Mouse (Mus musculus) kidney, postnatal 14 days (tissue): Measurements from ENCODE around the gene Med18.
"Not testable (repeated sequence)": the region's sequence is repeated elsewhere in the genome, so short reads cannot be mapped to it uniquely, and the experiment has no call there.

Experiments used
- DNase-seq: peaks from one replicate; pipeline ENCODE4 v3.0.0; 2022; ENCODE audit warnings: mixed read lengths

Gene Med18

DNA sequence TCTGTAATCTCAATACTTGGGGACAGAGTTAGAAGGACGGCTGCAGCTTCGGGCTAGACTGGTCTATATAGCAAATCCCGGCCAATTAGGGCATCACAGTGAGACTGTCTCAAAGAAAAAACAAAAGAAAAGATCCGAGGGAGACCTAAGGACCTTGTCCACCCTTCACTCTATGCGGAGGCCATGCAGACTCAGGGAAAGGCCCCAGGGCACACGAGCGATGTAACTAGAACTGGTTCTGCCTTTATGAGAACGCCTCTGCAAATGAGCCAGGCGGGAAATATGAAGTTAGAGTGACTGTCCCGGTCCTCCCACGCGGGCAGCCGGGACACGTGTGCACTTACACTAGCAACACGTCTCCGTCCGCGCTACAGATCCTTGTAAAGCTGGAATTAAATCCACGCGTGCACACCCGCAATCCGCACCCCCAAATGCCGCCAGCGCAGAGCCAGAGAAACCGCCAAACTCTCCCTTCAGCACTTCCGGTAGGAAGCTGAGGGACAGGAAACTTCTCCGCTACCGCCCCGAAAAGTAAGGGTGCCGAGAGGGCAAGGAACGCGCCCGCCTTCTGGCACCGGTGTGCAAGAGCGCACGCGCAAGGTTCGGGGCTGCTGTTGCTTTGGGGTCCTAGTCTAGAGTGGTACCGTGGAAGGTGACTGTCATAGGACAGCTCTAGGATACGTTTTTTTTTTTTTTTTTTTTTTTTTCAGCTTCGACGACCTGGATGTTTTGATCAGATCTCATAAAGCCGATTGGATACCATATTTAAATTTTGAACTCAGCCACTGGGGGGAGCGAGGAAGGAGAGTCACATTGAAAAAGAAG, at the start of gene Med18:
Gene Med18 (minus strand): TSS at position 492 of the 825 bp plus-strand sequence.
- peak; percentile 95 for DNase-seq

DNA sequence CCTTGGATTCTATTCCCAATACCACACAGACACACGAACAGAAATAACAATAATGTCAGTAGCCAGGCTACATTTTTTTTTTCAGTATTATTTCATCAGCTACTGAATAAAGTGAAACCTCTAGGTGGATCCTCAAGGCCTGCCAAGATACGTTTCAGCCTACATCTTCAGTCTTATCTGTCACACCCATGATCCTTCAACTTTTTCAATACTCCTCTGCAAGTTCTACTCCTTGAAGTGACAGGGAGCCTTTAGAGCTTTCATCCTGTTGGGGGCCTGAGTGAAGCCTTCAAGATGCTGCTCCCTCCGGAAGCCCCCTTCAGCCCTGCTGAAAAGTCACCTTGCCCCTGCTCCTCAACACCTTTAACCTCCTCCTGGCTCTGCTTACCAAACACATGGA, 48.4 kb upstream of the Med18 start:
- DNase-seq, result no peak

DNA sequence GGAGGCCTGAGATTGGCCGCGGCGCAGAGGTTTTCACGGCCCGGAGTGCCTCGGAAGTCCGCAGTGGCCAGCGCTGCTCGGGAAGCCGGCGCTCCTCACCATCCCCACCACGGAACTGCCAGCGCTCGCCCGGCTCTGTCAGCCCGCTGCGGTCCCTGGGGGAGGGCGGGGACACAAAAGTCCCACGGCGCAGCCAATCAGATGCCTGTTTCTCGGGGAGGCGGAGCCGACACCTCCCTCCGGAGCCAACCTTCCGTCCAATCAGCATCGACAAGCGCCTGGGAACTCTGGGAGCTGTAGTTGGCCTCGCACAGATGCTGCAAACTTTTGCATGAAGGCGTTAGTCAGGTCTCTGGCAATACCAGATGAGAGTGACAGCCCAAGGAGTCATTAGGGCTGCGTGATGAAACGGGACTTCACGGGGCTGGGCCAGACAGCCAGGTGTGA, 46.7 kb upstream of the Med18 start, which contains the start of gene Sesn2:
Gene Sesn2 (minus strand): TSS at position 150 of the 447 bp plus-strand sequence.
- DNase-seq, result peak; percentile 99

DNA sequence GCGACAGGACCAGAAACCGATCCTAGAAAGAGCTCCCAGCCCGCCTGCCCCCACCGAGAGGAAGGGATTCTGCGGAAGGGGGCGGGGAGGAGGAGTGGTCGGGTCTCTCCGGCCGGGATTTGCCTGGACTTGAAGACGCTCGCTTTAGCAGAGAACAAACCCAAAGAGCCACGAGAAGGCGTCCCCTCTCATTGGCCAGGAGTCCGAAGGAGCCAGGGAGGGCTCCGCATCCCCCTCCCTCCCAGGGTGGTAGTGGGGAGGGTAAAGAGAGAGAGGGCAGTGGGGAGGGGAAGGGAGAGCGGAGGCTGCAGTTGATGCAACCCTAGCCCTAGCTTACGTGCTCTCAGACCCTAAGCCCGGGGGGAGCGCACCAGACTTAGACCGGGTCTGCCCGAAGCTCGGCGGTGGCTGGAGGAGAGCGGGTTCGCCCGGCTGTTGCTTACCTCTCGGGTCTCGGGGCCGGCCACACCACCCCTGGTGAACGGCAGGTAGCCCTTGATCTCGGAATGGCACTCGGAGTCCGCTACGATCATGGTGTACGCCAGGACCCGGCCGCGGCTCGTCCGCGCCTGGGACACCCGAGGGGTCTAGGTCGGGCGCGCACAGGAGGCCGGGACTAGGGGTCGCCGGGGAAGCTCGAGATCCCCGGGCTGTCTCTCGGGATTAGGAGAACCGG, 46.0 kb upstream of the Med18 start:
- peak; percentile 93 for DNase-seq

DNA sequence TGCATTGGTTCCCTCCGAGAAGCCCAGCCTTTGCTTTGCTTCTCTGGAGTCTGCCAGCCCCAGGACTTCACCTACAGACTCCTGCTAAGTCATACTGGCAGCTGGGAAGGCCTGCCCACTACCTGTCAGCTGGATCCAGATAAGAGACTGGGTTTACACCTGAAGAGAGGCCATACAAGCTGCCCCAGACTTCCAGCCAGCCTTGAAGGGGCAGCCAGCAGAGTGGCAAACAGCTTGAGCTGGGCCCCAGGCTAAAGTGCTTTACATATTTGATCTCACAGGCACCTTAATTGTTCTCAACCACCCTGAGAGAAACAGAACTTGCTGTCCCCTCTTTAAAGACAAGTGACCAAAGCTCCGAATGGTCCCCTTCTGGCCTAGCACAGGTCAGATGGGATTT, 43.5 kb upstream of the Med18 start:
- DNase-seq, result no peak

DNA sequence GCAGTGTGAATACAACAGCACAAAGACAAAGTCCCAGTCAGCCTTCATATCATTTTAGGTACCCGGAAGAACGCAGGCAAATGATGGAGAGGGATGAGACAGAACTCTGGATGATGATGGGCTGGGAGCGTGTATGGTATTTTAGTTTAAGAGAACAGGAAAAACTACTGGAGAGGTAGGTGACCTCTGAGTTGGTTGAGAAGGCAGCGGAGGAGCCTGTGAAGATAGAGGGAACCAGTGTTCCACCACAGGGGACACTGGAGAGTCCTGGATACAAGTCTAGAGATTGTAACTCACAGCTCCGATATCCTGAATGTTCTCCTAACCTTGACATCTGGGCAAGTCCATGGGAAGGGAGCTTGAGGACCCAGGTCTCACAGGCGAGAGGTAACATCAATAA, 42.5 kb upstream of the Med18 start:
- DNase-seq, result no peak

DNA sequence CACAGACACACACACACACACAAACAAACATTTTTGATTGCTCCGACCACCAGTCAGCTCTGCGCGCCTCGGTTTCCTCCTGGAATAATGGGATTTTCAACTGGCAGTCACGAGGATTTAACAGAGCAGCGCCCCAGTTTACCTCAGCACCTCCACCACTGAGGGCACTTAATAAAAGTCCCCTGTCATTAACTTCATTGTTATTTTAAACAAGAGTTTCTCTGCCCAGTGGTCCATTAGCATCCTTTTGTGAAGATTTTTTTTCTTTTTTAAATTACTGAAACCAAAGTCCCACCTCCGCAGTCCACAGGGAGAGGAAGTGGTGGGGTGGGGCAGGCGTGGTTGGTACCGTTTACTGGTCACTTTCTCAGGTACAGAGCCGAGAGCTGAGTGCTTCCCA, 42.1 kb upstream of the Med18 start:
- no peak for DNase-seq

DNA sequence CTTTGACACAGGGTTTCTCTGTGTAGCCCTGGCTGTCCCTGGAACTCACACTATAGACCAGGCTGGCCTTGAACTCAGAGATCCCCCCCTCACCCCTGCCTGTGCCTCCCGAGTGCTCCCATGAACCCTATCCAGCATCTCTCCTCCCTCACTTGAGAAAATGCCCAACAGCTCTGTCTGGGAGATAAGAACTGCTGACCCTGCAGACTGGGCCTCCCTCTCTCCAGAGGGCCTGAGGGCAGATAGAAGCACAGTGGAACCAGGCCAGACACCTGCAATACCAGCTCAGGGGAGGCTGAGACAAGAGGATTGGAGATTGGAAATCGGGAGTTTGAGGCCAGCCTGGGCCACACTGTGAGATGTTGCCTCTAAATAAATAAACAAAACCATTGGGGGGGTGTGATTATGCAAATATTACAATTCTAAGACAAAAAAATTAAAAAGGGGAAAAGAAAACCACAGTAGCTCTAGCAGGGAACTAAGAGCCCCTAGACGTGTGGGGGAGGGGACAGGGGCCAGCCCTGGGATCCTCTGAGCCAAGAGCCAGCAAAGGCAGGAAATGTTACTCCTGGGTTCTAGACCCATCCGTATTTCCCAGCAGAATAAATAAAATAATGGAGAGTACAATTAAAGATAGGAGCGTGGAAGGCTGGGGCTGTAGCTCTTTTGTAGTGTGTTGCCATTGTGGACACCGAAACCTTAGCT, 41.5 kb upstream of the Med18 start:
- no peak for DNase-seq

DNA sequence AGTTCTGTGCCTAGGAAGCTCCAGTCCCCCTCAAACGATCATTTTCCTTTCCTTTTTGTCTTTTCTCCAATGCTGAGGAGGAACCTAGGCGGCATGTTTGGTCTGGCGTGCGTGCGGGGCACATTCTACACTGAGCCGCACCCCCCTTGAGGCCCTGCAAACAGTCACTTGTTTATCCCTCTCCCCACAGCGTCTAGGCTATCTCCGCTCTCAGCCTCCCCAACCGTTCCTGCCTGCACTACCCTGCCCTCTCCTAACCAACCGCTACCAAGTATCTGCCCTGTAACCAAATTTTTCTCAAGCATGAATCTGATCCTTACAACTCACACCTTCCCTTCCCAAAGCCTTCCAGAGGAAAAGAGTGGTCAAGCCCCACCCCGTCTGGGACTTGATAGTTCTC, 39.6 kb upstream of the Med18 start:
- DNase-seq, result no peak

DNA sequence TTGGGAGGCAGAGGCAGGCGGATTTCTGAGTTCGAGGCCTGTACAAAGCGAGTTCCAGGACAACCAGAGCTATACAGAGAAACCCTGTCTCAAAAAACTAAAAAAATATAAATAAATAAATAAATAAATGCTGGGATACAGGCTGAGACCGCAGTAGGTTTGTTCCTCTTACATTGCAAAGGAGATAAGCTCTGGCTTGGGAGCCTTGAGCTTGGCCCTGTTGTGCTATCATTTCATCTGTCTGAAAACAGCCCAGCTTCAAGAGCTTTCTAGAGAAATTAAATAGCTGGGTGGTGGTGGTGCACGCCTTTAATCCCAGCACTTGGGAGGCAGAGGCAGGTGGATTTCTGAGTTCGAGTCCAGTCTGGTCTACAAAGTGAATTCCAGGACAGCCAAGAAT, 37.9 kb upstream of the Med18 start:
- no peak for DNase-seq

DNA sequence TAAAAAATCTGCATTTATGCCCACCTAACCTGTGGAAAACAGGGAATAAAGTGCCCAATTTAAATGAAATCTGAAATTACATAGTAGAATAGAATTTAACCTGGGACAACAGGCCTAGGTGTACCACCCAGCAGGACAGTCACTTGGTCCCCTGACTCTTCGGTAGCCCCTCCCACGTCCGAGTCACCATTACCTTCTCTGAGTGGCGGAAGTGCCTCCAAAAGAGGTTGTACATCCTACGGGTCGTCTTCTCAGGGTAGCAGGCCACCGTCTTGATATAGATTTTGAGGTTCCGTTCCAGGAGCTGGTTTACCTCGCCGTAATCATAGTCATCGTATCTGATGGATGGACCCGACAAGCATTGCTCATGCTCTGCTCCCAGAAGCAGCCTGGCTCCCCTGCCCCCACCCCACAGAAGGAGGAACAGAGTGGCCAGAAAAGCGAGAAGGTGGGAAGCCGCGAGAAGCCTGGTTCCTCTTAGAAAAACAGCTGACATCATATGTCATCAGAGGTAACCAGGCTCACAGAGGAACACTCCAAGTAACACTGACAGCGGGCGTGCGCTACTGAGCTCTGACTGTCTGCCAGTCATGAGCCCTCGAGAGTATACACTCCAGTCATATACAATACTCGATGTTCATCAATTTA, 30.7 kb upstream of the Med18 start:
- no peak for DNase-seq

DNA sequence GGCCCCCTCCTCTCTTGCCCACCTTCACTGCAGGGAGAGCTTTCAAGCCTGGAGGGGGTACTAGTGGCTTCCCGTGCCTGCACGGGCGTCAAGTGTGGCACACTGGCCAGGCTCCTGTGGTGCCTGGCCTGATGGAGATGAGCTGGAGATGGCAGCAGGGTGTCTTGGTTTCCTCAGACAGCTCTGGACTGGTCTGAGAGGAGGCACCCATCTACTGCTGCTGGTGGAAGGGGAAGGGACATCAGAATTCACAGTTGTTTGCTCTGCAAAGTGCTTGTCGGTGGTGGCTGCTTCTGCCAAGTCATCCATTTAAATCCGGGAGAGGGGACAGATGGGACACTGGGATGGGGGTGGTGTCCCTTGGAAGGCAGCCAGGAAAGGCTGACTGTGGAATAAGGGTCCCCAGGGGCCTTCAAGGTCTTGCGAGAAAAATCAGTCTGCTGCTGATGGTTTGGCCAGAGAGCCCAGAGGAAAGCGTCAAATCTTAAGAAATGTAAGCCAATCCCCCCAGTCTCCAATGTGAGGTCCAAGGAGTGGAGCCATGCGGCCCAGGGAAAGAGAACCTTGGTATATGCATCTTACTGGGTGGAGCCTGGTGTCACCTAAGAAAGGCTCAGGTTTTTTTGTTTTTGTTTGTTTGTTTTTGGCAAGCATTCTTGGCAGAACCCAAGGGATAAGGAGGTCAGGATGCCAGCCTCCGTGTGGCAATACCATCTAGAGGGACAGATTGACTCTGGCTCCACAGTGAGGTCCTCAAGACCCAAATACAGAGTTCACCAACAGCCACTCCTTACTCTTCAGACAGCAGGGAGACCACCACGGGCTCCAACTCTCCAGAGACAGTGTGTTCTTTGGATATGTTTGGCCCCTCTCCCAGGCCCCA, 28.7 kb upstream of the Med18 start:
- peak; percentile 79 for DNase-seq

DNA sequence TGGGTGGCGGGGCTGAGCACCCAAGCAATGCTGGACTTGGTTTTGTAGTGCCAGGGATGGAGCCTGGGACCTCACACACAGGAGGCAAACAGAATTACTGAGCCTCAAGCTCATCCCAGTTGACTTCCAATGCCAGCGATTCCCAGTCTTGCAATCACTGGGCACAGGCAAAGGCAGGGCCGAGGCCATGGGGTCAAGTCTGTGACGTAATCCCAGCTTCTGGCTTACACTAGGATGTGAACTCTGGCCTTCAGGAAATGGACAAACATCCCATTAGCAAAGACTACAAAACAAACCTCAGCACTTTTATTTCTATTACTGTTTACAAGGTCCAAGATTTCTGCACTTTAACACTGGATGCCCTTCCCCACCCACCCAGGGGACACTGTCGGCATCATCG, 28.0 kb upstream of the Med18 start:
- DNase-seq, result peak; percentile 88

DNA sequence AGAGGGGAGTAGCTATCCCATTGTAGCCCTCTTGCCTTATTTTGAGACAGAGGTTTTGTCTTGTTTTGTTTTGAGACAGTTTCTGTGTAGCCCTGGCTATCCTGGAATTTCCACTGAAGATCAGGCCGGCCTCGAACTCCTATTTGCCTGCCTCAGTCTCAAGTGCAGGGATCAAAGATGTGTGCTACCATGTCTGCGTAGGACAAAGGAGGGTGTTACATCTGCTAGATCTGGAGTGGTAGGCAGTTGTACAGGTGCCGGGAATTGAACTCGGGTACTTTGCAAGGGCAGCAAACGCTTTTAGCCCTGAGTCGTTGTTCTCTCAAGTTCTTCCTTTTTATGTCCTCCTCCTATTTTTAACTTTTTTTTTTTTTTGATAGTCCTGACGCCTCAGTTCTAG, 27.3 kb upstream of the Med18 start:
- no peak for DNase-seq

DNA sequence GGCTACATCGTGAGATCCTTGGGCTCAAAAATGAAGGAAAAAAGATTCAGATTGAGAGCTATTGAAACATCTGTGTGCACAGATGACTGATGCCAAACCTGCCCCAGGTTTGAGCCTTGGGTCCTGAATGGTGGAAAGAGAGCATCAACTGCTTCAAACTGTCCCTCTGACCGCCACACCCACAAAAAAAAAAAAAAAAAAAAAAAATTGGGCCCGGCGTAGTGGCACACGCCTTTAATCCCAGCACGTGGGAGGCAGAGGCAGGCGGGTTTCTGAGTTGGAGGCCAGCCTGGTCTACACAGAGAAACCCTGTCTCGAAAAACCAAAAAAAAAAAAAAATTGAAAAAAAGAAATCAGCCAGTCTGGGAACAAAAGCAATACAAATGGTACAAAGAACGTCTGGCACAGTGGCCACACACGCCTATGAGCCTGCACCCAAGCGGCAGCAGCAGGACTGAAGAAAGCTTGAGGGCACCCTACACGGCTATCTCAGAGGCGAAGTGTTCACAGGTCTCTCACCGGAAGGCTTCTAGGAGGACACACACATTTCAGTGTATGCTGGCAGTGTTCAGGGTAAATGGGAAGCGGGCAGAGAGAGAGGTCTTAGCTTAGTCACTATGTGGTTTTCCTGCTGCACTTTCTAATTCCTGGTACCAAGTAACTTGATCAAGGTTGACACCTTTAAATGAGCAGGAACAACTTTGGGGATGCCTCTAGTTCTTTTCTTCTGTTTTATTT, 26.7 kb upstream of the Med18 start:
- no peak for DNase-seq

DNA sequence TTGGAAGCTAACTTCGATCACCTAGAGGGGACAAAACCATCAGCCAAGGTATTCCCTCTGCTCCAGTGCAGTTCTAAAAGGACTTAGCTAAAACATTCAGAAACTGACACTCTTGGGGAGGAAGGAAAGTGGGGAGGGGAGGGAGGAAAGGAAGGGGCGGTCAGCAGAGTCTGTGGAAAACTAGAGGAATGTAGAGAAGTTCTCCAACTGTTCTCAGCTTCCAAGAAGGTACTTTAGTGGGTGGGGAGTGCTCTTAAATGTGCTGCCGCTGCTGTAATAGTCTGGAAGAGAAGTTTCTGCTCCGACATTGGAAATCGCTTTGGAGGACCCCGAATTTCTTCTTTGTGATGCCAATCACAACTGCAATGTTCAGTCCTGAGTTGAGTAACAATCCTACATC, 25.3 kb upstream of the Med18 start:
- DNase-seq, result no peak

DNA sequence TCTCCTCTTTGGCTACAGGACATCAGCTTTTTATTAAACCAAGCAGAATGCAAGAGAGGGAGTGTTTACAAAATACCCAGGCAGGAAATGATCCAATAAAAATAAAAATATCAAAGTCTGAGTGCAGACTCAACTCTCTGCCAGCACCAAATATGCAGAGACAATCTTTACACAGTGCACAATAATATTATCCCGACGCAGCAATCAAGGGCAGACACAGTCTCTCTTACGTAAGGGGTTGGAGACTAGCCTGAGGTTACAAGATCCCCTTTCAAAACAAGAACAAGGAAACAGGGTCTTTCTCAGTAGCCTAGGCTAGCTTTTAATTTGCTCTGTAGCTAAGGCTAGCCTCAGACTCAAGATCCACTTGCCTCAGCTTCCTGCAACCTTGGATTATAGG, 24.8 kb upstream of the Med18 start:
- no peak for DNase-seq

DNA sequence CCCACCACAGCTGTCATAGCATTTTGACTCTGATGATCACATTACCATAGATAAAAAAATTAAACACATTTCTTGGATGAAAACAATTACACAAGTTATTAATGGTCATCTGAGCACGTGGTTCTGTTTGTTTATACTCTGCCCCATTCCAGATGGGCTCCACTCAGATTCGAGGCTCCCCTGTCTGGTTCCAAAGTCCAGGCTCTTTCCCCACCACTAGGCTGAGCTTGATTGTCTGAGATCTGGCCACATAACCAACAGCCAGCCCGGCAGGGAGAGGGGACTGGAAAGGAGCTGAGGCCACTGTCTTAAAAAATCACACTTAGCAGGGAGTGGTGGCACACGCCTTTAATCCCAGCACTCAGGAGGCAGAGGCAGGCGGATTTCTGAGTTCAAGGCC, 21.1 kb upstream of the Med18 start:
- DNase-seq, result peak; percentile 65

DNA sequence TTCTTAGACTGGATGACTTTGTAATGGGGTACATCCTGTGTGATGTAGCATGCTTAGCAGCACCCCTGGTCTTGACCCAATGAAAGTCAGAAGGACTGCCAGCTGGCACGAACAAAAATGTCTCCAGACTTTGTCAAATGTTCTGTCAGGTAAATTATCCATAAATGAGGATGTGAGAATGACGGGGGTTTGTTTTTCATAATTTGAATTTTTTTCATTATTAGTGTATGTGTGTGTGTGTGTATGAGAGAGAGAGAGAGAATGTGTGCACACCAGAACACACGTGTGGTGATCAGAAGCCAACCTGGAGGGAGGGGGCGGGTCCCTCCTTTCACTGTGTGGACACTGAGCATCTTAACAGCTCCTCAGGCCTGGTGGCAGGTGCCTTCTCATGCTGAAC, 20.5 kb upstream of the Med18 start:
- DNase-seq, result no peak

DNA sequence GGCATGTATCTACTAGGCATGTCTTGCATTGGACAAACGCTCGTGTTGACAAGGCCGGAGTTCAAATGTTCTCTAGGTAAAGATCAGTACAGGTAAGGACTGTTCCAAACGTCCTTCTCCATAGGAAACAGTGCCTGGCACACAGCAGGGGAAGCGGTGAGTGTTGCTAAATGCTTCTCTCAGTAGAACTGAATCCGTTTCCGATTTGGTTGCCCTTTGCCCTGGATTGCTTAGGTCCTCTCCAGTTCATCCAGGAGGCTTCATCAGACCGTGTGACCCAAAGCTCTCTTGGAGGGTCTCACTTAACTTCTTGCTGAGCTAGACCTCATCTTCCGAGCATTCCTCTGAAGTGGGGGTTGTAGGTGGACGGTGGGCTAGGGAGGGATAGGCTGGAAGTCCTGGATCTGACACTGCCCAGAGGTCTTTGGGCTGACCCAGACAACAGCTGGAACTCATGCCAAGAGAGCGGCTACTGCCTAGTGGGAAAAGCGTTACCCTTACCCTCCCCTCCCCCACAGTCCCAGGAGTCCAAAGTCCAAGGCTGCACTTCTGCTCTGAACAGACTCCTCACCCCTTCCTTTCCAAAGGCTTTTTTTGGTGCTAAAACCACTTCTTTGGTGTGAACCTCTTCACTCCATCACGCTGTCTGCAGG, 19.4 kb upstream of the Med18 start:
- DNase-seq, result peak; percentile 87

DNA sequence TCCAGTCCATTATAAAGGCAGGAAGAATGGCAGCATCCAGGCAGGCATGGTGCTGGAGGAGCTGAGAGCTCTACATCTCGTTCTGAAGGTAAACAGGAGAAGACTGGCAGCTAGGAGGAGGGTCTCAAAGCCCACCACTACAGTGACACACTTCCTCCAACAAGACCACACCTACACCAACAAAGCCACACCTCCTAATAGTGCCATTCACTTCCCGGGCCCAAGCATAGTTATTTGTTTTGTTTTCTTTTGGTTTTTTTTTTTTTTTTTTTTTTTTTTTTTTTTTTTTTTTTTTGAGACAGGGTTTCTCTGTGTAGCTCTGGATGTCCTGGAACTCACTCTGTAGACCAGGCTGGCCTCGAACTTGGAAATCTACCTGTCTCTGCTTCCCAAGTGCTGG, 18.4 kb upstream of the Med18 start:
- DNase-seq, result not testable (repeated sequence)
